Mouse (Mus musculus): ENCODE data around the gene Klhl32.

DNA sequence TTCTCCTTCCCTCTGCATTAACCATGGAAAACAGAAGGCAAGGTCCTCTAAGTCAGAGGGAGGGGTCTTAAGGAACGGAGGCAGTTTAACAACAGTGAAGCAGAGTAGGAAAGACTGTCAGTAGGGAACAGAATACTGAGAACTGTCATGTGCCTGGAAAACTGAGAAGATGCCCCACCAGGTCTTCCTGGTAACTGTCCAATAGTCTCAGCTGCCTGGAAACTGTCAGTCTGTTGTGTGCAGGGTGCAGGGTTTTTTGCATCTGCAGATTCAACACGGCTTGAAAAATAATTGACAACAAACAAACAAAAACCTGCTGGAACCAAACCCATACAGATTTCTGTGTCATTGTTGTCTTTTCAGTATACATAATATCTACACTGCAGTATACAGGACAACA, 208.6 kb downstream of the Klhl32 start:
- TF ChIP-seq CTCF (conservative IDR thresholded peaks at IDR 0.05; ENCODE audit: insufficient read depth, insufficient read length, low read depth, low read length) (no peak), POLR2A (IDR thresholded peaks at IDR 0.05; ENCODE audit: low read depth, low read length) (no peak)
